Comparison of ENCODE assay signal across 19 mouse cellular contexts in the genomic region with DNA sequence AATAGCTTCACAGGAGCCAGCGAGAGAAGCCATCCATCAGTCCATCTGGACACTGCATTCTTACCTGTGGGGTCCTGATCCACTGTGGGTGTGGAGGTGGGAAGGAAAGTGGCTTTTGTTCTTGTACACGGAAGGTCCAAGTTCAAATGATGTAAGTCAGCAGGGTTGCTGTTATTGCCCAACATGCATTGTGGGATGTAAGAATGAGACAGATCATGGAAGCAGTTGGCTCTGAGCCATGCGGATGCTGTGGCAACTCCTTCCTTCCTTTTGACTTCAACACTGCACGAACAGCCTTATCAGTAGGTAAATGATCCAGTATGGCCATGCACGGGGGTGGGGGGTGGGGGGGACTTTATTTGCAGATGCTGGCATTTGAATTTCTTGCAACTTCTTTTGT.
DNase-seq lines count a peak whose midpoint lies in the region; ATAC-seq and TF ChIP-seq lines count a peak whose summit lies in the region.
"Had no signal": no experiment of that assay in that cellular context is flagged by ENCODE, and none has a peak within 500 bp of the region (broad histone marks: within the 10 kb centered on the region; RNA-seq: fewer than 3 reads in every experiment).

No protein-coding gene starts in this region.

- no peaks in the 10 kb centered on the region for H3K4me1 ChIP-seq in intestine, postnatal 0 days (replicated peaks; ENCODE audit: control insufficient read depth, insufficient read depth, low read length)

- H3K27me3 ChIP-seq in intestine, postnatal 0 days (replicated peaks; ENCODE audit: control insufficient read depth, insufficient read depth, low read length) = no peaks in the 10 kb centered on the region
- H3K27me3 ChIP-seq: neural tube, embryonic 13.5 days had no signal

- TF ChIP-seq CTCF in intestine, postnatal 0 days (IDR thresholded peaks at IDR 0.05; ENCODE audit: low read depth) = no peak

- 0 out of 2 replicates have a peak, but pooled peaks have one; percentile 51 for ATAC-seq in intestine, postnatal 0 days
- ATAC-seq: forebrain, embryonic 13.5 days had no signal

- no peak overlapping the region for H3K9ac ChIP-seq in intestine, postnatal 0 days (ENCODE audit: low read depth, low read length)
- H3K9ac ChIP-seq: forebrain, embryonic 13.5 days; hindbrain, embryonic 12.5 days; liver, embryonic 14.5 days; neural tube, embryonic 13.5 days had no signal

- WGBS in intestine, postnatal 0 days = 57% methylated on average over 5 of the region's 5 CpGs

- no peaks in the 10 kb centered on the region for H3K36me3 ChIP-seq in intestine, postnatal 0 days (ENCODE audit: control insufficient read depth, insufficient read depth)
- H3K36me3 ChIP-seq: hindbrain, embryonic 12.5 days; neural tube, embryonic 13.5 days had no signal

- H3K9me3 ChIP-seq in intestine, postnatal 0 days (ENCODE audit: control insufficient read depth) = no peaks in the 10 kb centered on the region
- H3K9me3 ChIP-seq: hindbrain, embryonic 12.5 days had no signal

- no peak overlapping the region for H3K27ac ChIP-seq in intestine, postnatal 0 days (ENCODE audit: low read depth, low read length)
- H3K27ac ChIP-seq: forebrain, embryonic 13.5 days; hindbrain, embryonic 12.5 days; left cerebral cortex, adult 2 months; limb, embryonic 10.5 days; liver, embryonic 14.5 days had no signal

- no peak overlapping the region for H3K4me2 ChIP-seq in intestine, postnatal 0 days (replicated peaks; ENCODE audit: low read depth)
- H3K4me2 ChIP-seq: forebrain, embryonic 13.5 days; hindbrain, embryonic 12.5 days; neural tube, embryonic 13.5 days had no signal

- peak; percentile 74 for DNase-seq in heart, adult 11 months
- no peak for DNase-seq in heart, adult 8-10 months (ENCODE audit: low spot score)
- DNase-seq in lung, postnatal 36 days = peak; percentile 19
- no peak for DNase-seq in lung, postnatal 25 days (ENCODE audit: low spot score)
- no peak for DNase-seq in right cerebral cortex, postnatal 4 days
- no peak for DNase-seq in testis, postnatal 14 days (ENCODE audit: low spot score)
- DNase-seq: gastrocnemius, postnatal 10 days; kidney, adult 9 months; kidney, postnatal 25 days; midbrain, embryonic 14.5 days; right cerebral cortex, adult 18-20 months; thymus, postnatal 4 days had no signal

- no peak overlapping the region for H3K4me3 ChIP-seq in intestine, postnatal 0 days (ENCODE audit: low read depth, low read length)
- H3K4me3 ChIP-seq: forebrain, embryonic 13.5 days; hindbrain, embryonic 12.5 days; left cerebral cortex, adult 2 months; limb, embryonic 10.5 days; neural tube, embryonic 13.5 days had no signal

Comparison
In these comparisons a context has a peak if more than half of its experiments do, and no peak if none do; other contexts are left out.
1. DNase-seq: peak in heart, adult 11 months (single experiment) and lung, postnatal 36 days (single experiment); none in heart, adult 8-10 months (single experiment), lung, postnatal 25 days (single experiment), right cerebral cortex, postnatal 4 days (single experiment) and testis, postnatal 14 days (single experiment).